Mouse (Mus musculus): ENCODE measurements around the gene Cox4i1.

- TF ChIP-seq CTCF (IDR thresholded peaks at IDR 0.05; ENCODE audit: borderline replicate concordance, insufficient read depth, low read depth, low read length) (no peak), POLR2A (IDR thresholded peaks at IDR 0.05; ENCODE audit: borderline replicate concordance, insufficient read depth, low read length) (no peak)
Measured at GRCm38 (mm10) chr8:120681113-120681512, 13.1 kb downstream of the Cox4i1 start.
